Mouse (Mus musculus): ENCODE measurements at regions not wholly inside any gene's neighbourhood (a gene's known extent, or its start where the extent isn't known, plus 50 kb on each side); places are given as distances from the start of the nearest gene placed in this dataset.
A peak's percentile ranks its signal among the peaks of the same experiment; 100 is the strongest.

GRCm38 (mm10) chr13:29136231-29136630, 182.7 kb upstream of the Sox4 start:
- DNase-seq (ENCODE audit: low spot score in 2 of 2), result no peak

GRCm38 (mm10) chr13:29127499-29127898, 174.0 kb upstream of the Sox4 start:
- no peak for DNase-seq (ENCODE audit: low spot score in 2 of 2)

DNA sequence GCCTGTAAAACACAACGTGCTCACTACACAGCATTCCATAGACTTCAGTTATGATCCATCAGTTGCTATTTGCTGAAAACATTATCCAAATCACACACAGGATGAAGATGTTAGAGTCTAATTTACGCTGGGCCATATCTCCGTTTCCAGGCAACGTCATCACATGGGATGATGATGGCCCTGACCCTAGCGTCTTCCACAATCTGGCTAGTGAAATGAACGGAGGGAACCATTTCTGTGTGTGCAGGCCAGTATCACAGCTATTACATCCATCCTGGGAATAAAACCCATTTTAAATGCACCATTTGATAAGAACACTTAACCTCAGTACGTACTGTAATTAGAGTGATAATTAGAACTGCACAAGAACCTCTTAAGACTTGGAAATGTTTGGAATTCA, 170.0 kb upstream of the Sox4 start:
- no peak for DNase-seq (ENCODE audit: low spot score in 2 of 2)

DNA sequence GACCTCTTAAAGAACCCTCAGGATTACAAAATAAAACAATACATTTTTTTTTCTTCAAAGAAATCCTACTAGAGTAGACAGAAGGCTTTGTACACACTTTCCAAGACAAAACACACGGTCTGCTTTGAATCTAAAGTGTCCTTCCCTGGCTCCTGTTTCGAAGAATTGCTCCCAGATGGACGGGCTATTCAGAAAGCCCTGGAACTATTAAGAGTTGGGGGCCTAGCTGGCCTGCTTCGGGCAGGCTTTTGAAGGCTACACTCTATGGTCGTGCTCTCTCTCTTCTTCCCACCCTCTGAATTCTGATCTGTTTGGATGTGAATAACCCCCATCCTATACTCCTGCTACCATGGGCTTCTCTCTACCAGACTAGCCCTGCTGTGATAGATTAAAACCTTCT, 167.6 kb upstream of the Sox4 start:
- DNase-seq (ENCODE audit: low spot score in 2 of 2), result no peak

DNA sequence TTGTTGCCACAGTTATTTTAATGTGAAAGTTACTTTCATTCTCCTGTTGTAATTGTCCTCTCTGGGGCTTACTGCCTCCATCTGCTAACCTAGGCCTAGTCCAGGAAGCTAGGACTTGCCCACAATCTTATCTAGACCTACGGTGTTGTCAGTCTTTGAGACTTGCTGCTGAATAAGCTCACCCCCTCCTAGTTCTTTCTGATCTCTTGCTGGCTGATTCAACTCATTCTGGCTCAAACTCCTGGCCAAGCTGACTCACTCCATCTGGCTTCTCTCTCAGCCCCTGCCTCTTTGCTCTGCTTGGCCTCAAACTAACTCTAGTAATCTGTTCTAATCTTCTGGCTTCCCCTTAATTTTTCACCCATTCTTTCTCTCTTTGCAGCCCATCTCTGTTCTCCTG, 165.8 kb upstream of the Sox4 start:
- peak in 1 of 2 experiments; percentile 15 for DNase-seq (ENCODE audit: low spot score in 2 of 2)

- no peak for DNase-seq (ENCODE audit: low spot score in 2 of 2)
These were observed 161.5 kb upstream of the Sox4 start for GRCm38 (mm10) chr13:29114998-29115495.

GRCm38 (mm10) chr13:29110127-29110526, 156.6 kb upstream of the Sox4 start:
- DNase-seq (ENCODE audit: low spot score in 2 of 2), result no peak

GRCm38 (mm10) chr13:29109064-29109856, 155.7 kb upstream of the Sox4 start:
- DNase-seq (ENCODE audit: low spot score in 2 of 2), result no peak

- DNase-seq (ENCODE audit: low spot score in 2 of 2), result no peak
These were observed 154.7 kb upstream of the Sox4 start for GRCm38 (mm10) chr13:29108214-29108613.

GRCm38 (mm10) chr13:29092166-29092565, 138.7 kb upstream of the Sox4 start:
- no peak for DNase-seq (ENCODE audit: low spot score in 2 of 2)

GRCm38 (mm10) chr13:29086854-29087253, 133.3 kb upstream of the Sox4 start:
- DNase-seq (ENCODE audit: low spot score in 2 of 2), result no peak

DNA sequence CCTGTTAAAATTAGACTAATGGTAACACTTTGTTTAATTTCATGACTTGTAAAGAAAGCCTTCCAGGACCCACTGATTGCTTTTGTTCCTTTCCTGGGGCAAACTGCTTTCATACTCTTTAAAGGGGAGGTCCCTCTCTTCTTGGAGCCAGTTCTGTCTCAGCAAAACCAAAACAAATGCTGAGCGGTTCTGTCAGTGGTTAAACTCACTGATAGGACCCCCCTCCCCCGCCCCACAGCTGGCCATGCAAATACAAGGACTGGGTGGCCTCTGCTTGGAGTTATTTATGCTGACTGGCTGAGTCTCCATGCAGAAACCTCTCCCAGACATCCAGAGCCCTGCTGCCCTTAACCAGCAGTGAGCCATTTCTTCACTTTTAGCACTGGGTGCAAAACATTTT, 127.6 kb upstream of the Sox4 start:
- DNase-seq (ENCODE audit: low spot score in 2 of 2), result no peak

- no peak for DNase-seq (ENCODE audit: low spot score in 2 of 2)
These were observed 126.3 kb upstream of the Sox4 start for GRCm38 (mm10) chr13:29079841-29080240.

DNA sequence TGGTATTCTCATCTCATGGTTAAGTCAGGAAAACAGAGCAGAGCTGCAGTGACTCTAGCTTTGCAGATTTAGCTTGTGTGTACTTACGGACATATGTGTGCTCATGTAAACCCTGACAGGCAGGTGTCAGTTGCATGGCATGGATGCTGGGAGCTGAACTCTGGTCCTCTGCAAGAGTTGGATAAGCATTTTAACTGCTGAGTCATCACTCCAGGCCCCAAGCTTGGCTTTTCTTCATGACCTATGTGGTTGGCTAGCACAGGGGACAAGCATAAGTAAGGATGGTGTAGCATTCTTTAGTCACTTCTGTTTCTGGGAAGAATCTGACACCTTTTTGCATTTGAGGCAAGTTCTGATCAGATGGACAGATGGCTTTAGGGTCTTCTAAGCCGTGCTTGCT, 120.1 kb upstream of the Sox4 start:
- no peak for DNase-seq (ENCODE audit: low spot score in 2 of 2)

- DNase-seq (ENCODE audit: low spot score in 2 of 2), result no peak
These were observed 110.4 kb upstream of the Sox4 start for GRCm38 (mm10) chr13:29063924-29064323.

- no peak for DNase-seq (ENCODE audit: low spot score in 2 of 2)
These were observed 105.2 kb upstream of the Sox4 start for GRCm38 (mm10) chr13:29058685-29059084.

DNA sequence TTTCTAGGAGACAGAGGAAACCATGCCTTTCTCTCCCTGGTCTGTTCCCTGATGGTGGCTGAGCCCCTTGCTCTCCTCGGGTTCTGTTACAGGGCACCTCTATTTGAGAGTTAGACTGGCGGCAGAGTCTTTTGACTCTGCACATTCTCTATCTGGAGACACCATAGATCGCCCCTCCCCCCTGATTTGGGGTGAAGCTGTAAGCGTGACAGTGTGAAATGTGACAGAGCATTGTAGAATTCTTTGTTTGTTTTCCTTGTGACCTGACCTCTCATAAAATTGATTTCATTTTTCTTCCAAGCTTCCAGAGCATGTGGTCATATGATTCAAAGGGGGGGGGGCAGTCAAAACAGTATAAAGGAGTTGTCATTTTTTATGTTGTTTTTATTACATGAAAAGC, 96.2 kb upstream of the Sox4 start:
- DNase-seq (ENCODE audit: low spot score in 2 of 2), result no peak

GRCm38 (mm10) chr13:29048990-29049576, 95.6 kb upstream of the Sox4 start:
- DNase-seq (ENCODE audit: low spot score in 2 of 2), result no peak

DNA sequence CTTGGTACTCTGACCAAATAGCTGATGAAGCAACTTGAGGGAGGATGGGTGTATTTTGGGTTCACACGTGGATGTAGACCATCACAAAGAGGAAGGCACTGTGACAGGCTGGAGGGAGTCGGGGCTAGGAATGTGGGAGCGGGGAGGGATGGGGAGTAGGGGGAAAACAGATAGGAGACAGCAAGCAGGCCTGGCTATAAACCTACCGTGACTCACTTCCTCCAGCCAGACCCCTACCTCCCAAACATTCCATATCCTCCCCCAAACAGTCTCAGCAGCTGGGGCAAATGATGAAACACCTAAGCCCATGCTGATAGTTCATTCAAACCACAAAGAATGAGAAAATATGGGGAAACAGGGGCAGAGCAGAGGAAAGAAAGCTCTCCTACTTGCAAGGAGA, 91.1 kb upstream of the Sox4 start:
- DNase-seq (ENCODE audit: low spot score in 2 of 2), result no peak

DNA sequence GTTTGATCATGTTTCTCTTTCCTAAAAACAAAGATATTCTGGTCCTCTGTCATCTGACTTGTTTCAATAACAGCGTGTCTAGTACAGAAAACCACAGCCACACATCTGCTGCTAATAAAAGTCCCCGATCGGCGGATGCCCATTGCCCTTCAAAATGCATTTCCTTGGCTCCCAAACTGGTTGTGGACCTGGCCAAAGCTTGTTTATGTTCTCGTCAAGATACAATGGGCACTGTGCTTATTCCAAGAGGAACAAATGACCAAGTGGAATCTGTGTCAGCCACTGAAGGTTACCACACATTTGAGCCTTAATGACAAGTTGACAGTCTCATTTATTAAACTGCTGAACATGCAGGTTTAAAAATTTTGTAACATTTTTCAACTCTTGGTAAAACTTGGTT, 86.8 kb upstream of the Sox4 start:
- no peak for DNase-seq (ENCODE audit: low spot score in 2 of 2)

DNA sequence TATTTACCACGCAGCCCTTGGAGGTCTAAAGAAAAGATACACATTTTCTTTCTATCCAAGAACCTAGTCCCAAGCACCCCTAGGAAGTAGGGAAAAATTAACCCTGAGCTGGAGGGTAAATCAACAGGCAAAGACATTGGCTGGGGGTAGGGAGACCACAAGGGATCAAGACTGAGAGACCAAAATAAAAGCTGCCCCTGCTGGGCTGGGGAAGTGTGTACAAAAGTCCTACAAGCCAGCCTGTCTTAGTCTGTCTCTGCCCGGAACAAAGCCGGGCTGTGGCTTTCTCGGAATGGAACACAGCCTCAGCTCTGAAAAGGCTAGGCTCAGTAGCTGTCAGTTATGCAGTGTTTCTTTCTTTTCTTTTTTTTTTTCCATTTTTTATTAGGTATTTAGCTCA, 81.4 kb upstream of the Sox4 start:
- no peak for DNase-seq (ENCODE audit: low spot score in 2 of 2)

GRCm38 (mm10) chr13:29034444-29034843, 80.9 kb upstream of the Sox4 start:
- no peak for DNase-seq (ENCODE audit: low spot score in 2 of 2)

DNA sequence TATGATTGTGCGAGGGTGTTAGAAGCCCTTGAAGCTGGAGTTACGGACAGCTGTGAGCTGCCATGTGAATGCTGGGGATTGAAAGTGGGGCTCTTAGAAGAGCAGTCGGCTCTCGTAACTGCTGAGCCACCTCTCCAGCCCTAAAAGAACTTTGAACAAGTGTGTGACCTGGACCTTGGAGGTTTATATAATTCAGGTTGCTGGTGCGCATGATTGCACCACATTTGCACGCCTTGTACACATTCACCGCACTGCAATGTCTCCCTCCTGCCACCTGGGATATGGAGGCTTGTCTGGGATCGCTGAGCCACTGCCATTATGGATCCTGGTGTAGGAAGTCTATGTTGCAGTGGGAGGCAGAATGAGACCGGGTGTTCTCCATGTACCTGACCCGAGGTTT, 73.6 kb upstream of the Sox4 start:
- no peak for DNase-seq (ENCODE audit: low spot score in 2 of 2)

Measured in left cerebral cortex, adult 9 months (tissue).